Mouse (Mus musculus) heart, postnatal 0 days (tissue): Measurements from ENCODE around the gene Togaram1. TPM values are rescaled to one million over a fixed set of nuclear protein-coding genes. Genes with fewer than 3 reads are reported as not detected.
A peak's percentile ranks its signal among the peaks of the same experiment; 100 is the strongest.

ENCODE experiments used
- ATAC-seq: fragments of 200-750 bp; cut with Nextera tagmentation; 2 replicates; pipeline ENCODE4 v1.8.0; 2017; ENCODE audit warnings: low read depth, moderate number of reproducible peaks, moderate library complexity; ENCODE audit not compliant: insufficient read depth
- DNase-seq: peaks from one replicate; pipeline ENCODE4 v3.0.0-alpha.2; 2016; ENCODE audit warnings: low spot score
- H3K27ac ChIP-seq: fragments of 300-500 bp; sonication (generic); 2 replicates; pipeline ENCODE4 v1.5.1; 2014; ENCODE audit warnings: low read depth, mild to moderate bottlenecking
- H3K27me3 ChIP-seq: fragments of 300-500 bp; sonication (generic); 2 replicates; pipeline ENCODE4 v1.6.1; 2014; ENCODE audit warnings: low read length, mixed read lengths; ENCODE audit not compliant: control insufficient read depth, insufficient read depth
- H3K36me3 ChIP-seq: fragments of 300-500 bp; sonication (generic); replicated peaks from 2 replicates; pipeline ENCODE4 v1.6.1; 2014; ENCODE audit warnings: low read length, mixed read lengths; ENCODE audit not compliant: control insufficient read depth, insufficient read depth
- H3K4me1 ChIP-seq: fragments of 300-500 bp; sonication (generic); 2 replicates; pipeline ENCODE4 v1.6.1; 2014; ENCODE audit warnings: antibody characterized with exemption; ENCODE audit not compliant: control insufficient read depth, insufficient read depth
- H3K4me2 ChIP-seq: fragments of 300-500 bp; sonication (generic); 2 replicates; pipeline ENCODE4 v1.6.1; 2014; ENCODE audit warnings: low read depth, mild to moderate bottlenecking, low read length, moderate library complexity
- H3K4me3 ChIP-seq: fragments of 300-500 bp; sonication (generic); 2 replicates; pipeline ENCODE4 v1.5.1; 2014; ENCODE audit warnings: low read depth, low read length
- H3K9ac ChIP-seq: fragments of 300-500 bp; sonication (generic); replicated peaks from 2 replicates; pipeline ENCODE4 v1.6.1; 2014; ENCODE audit warnings: low read depth, low read length, mixed read lengths
- H3K9me3 ChIP-seq: fragments of 300-500 bp; sonication (generic); replicated peaks from 2 replicates; pipeline ENCODE4 v1.6.1; 2016; ENCODE audit warnings: low read length; ENCODE audit not compliant: control insufficient read depth
- CTCF ChIP-seq: IDR thresholded peaks from 2 replicates; pipeline ENCODE4 v1.5.1; 2016; ENCODE audit warnings: antibody characterized with exemption, control low read depth, low read depth
- EP300 ChIP-seq: IDR thresholded peaks from 2 replicates; pipeline ENCODE4 v1.6.1; 2016; ENCODE audit warnings: antibody characterized with exemption, low read depth
- WGBS: fragments of 180-500 bp; shearing (Covaris S2); extraction: QIAGEN DNeasy Blood & Tissue Kit; methylation state at CpG from one replicate; pipeline ENCODE4 v1.1.7; 2014; 5-methylcytosine and 5-hydroxymethylcytosine counted together
- polyA plus RNA-seq: library from polyadenylated mRNA; unstranded; fragments of >200 nt; fragmentation: Nextera tagmentation; extraction: Ambion mirVana; gene quantifications from 2 replicates; pipeline ENCODE4 v1.2.1, GENCODE M21; 2015
- total RNA-seq: library from RNA; depleted of rRNA; stranded (reverse); fragments of >200 nt; gene quantifications from 2 replicates; pipeline ENCODE4 v1.2.3, GENCODE M21; 2014; ENCODE audit warnings: low replicate concordance; rRNA removed

Togaram1 gene
- total and polyA plus RNA-seq, 2 experiments from 2014 or later: 10.7 to 18.5 TPM

DNA sequence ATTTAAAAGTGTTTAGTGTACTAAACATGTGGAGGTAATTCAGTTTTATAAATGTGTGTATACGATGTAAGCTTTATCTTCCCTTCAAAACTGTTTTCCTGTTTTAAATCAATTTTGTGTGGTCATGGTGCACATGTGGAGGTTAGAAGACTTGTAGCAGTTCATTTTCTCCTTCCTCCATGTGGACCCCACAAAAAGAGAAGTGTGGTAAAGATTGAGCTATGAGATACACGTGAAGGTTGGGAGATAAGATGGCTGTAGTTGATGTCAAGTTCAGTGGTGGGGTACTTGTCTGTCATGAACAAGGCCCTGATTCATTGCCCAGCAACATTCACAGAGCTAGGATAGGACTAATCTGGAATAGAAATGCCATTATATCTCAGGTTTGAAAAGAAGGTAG, 92.6 kb downstream of the Togaram1 start:
- TF ChIP-seq EP300 (no peak), CTCF (no peak)
- Histone ChIP-seq H3K9ac (no peak overlapping the region), H3K27ac (no peak overlapping the region), H3K4me3 (no peak overlapping the region), H3K36me3 (peaks cover 66% of the 10 kb centered on the region), H3K4me1 (no peaks in the 10 kb centered on the region), H3K27me3 (no peaks in the 10 kb centered on the region), H3K4me2 (no peak overlapping the region), H3K9me3 (no peaks in the 10 kb centered on the region)
- DNase-seq: no peak
- ATAC-seq: no peak
- WGBS: 72% methylated on average over 2 of the region's 2 CpGs

- no peak overlapping the region for H3K4me2 ChIP-seq
- no peak overlapping the region for H3K4me3 ChIP-seq
- DNase-seq: no peak
- no peaks in the 10 kb centered on the region for H3K9me3 ChIP-seq
- H3K4me1 ChIP-seq: no peaks in the 10 kb centered on the region
- no peak overlapping the region for H3K9ac ChIP-seq
- no peak overlapping the region for H3K27ac ChIP-seq
- H3K27me3 ChIP-seq: no peaks in the 10 kb centered on the region
- no peak for ATAC-seq
- H3K36me3 ChIP-seq: peaks cover 64% of the 10 kb centered on the region
- TF ChIP-seq CTCF: no peak
- TF ChIP-seq EP300: no peak
These were observed 95.5 kb downstream of the Togaram1 start for GRCm38 (mm10) chr12:65061082-65061481.

DNA sequence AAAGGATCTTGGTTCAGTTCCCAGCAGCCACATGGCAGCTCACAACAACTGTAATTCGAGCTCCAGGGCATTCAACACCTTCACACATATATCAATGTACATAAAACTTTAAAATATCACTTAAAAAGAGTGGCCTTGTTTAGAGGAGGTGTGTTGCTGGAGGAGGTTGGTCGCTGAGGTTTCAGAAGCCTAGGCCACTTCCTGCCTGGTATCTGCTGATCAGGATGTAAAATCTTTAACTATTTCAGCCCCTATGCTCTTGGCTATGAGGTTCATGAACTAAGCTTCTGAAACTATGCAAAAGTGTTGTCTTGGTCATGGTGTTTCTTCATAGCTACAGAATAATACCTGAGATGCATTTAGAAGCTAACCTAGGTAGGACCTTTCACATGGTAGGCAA, 99.6 kb downstream of the Togaram1 start:
- peaks cover 48% of the 10 kb centered on the region for H3K36me3 ChIP-seq
- no peak for TF ChIP-seq EP300
- TF ChIP-seq CTCF: no peak
- 58% methylated on average over 2 of the region's 2 CpGs for WGBS

GRCm38 (mm10) chr12:65066234-65066633, 100.6 kb downstream of the Togaram1 start:
- H3K4me2 ChIP-seq: no peak overlapping the region
- peaks cover 14% of the 10 kb centered on the region for H3K4me1 ChIP-seq
- no peak for TF ChIP-seq EP300
- TF ChIP-seq CTCF: no peak
- H3K4me3 ChIP-seq: no peak overlapping the region
- no peak overlapping the region for H3K9ac ChIP-seq
- WGBS: 38% methylated on average over 3 of the region's 3 CpGs
- ATAC-seq: no peak
- DNase-seq: no peak
- peaks cover 39% of the 10 kb centered on the region for H3K36me3 ChIP-seq
- no peaks in the 10 kb centered on the region for H3K27me3 ChIP-seq
- no peak overlapping the region for H3K27ac ChIP-seq
- H3K9me3 ChIP-seq: no peaks in the 10 kb centered on the region

More for the DNA sequence above, 99.6 kb downstream of the Togaram1 start:
- ATAC-seq: no peak
- no peak overlapping the region for H3K4me3 ChIP-seq
- no peak overlapping the region for H3K4me2 ChIP-seq
- H3K9ac ChIP-seq: no peak overlapping the region
- H3K9me3 ChIP-seq: no peaks in the 10 kb centered on the region
- no peak overlapping the region for H3K27ac ChIP-seq
- no peaks in the 10 kb centered on the region for H3K27me3 ChIP-seq
- DNase-seq: no peak
- H3K4me1 ChIP-seq: peaks cover 14% of the 10 kb centered on the region

DNA sequence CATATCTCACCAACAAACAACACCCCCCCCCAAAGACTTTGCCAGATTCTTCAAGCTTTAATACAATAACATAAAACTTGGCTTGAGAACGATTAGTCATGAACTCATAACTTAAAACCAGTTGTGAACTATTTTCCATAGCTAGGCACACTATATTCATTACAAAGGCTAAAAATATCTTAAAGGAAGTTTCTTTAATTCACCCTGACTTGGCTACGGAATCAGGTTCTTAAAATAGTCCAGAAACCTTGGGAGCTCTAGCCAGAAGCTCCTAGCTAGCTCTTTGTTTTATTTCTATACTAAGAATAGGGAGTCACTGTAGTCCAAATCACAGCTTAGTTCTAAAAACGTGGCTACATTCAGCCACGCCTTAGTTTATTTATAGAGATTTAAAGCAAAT, 102.8 kb downstream of the Togaram1 start:
- Histone ChIP-seq H3K9ac (no peak overlapping the region), H3K27ac (peak overlapping the region; percentile 83), H3K9me3 (no peaks in the 10 kb centered on the region), H3K4me2 (peak overlapping the region; percentile 31; the same call in 1 of the 2 replicates), H3K4me1 (peaks cover 14% of the 10 kb centered on the region), H3K36me3 (peaks cover 26% of the 10 kb centered on the region), H3K27me3 (no peaks in the 10 kb centered on the region), H3K4me3 (no peak overlapping the region)
- WGBS: 16% methylated on average over 4 of the region's 4 CpGs
- ATAC-seq: no peak
- peak; percentile 55 for DNase-seq
- TF ChIP-seq CTCF (no peak), EP300 (no peak)

Other genes with a start within 250 kb of the Togaram1 start
- 1.1 and 6.5 TPM in 2 replicates for gene Gm527, start 47.9 kb upstream of the Togaram1 start, total RNA-seq
- 1.6 and 1.9 TPM in 2 replicates for gene Gm527, start 47.9 kb upstream of the Togaram1 start, polyA plus RNA-seq
- gene Klhl28, start 270 bp upstream of the Togaram1 start, total RNA-seq: 9.5 and 13.5 TPM in 2 replicates
- 9.2 and 9.7 TPM in 2 replicates for gene Klhl28, start 270 bp upstream of the Togaram1 start, polyA plus RNA-seq
- gene Prpf39, start 70.5 kb downstream of the Togaram1 start, total RNA-seq: 19.4 and 20.8 TPM in 2 replicates
- 18.1 and 20.0 TPM in 2 replicates for gene Prpf39, start 70.5 kb downstream of the Togaram1 start, polyA plus RNA-seq
- 200 and 520 TPM in 2 replicates for gene Fkbp3, start 108.2 kb downstream of the Togaram1 start, total RNA-seq
- gene Fkbp3, start 108.2 kb downstream of the Togaram1 start, polyA plus RNA-seq: 604 and 668 TPM in 2 replicates
- 4.6 and 7.6 TPM in 2 replicates for gene Fancm, start 109.8 kb downstream of the Togaram1 start, total RNA-seq
- 4.5 and 5.0 TPM in 2 replicates for gene Fancm, start 109.8 kb downstream of the Togaram1 start, polyA plus RNA-seq
- gene Mis18bp1, start 206.8 kb downstream of the Togaram1 start, total RNA-seq: 6.0 and 8.5 TPM in 2 replicates
- 10.2 and 12.5 TPM in 2 replicates for gene Mis18bp1, start 206.8 kb downstream of the Togaram1 start, polyA plus RNA-seq